Mouse (Mus musculus) cortical plate, adult 2 months (tissue): ENCODE measurements around the gene Neo1.

Source experiments
- CTCF ChIP-seq: fragments of 200-500 bp; IDR thresholded peaks from 2 replicates; pipeline ENCODE4 v1.5.1; 2011; ENCODE audit warnings: mild to moderate bottlenecking, control low read depth, low read length; ENCODE audit not compliant: insufficient read depth; ENCODE audit errors: extremely low read depth
- POLR2A ChIP-seq: fragments of 200-500 bp; IDR thresholded peaks from 2 replicates; pipeline ENCODE4 v1.6.1; 2011; ENCODE audit warnings: mild to moderate bottlenecking, low read length, control low read depth; ENCODE audit not compliant: insufficient read depth; ENCODE audit errors: extremely low read depth

DNA sequence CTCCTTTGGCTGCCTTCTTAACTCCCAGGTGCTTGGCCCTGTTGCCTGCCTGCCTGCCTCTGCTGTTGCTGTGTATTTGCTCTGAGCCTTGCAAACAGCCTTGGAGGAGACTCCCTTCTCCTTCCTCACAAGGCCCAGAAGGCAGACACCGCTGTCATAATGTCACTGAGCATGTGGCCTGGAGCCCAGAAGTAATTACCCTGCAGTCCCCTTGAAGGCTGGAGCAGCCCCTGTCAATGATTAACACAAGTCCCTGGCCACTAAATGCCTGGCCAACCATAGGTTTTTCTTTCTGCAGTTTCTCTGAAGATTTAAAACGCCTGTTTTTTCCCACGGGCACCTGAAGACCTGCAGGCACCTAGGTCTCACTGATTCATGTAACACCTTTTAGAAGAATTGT is 203.3 kb downstream of the Neo1 start:
- TF ChIP-seq CTCF (no peak), POLR2A (no peak)
